Mouse (Mus musculus) left cerebral cortex, adult 11 months (tissue): ENCODE measurements around the gene Ube2d1.

Experiments used
- DNase-seq: peaks from one replicate; pipeline ENCODE4 v3.0.0; 2022; ENCODE audit warnings: low spot score

Ube2d1 gene

GRCm38 (mm10) chr10:71285126-71285580 lies at the start of gene Ube2d1:
Gene Ube2d1 (minus strand): TSS chr10:71285262.
- peak; percentile 84 for DNase-seq

- no peak for DNase-seq
Measured at GRCm38 (mm10) chr10:71332859-71333258, 47.8 kb upstream of the Ube2d1 start.

DNA sequence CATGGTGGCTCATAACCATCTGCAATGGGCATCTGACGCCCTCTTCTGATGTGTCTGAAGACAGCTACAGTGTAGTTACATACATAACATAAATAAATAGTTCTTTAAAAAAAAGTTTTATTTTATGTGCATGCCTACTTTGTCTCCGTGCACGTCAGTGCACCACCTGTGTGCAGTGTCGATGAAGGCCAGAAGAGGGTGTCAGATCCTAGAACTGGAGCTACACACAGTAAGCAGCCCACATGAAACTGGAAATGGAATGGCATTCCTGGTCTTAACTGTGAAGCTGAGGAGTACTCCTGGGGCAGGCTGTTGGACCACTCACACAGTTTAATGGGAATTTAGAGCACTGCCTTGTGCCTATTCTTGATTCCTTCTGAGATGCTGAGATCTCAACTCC lies 47.3 kb upstream of the Ube2d1 start:
- no peak for DNase-seq

- no peak for DNase-seq
Measured at GRCm38 (mm10) chr10:71331908-71332307, 46.8 kb upstream of the Ube2d1 start.

- no peak for DNase-seq
Measured at GRCm38 (mm10) chr10:71330070-71330469, 45.0 kb upstream of the Ube2d1 start.

DNA sequence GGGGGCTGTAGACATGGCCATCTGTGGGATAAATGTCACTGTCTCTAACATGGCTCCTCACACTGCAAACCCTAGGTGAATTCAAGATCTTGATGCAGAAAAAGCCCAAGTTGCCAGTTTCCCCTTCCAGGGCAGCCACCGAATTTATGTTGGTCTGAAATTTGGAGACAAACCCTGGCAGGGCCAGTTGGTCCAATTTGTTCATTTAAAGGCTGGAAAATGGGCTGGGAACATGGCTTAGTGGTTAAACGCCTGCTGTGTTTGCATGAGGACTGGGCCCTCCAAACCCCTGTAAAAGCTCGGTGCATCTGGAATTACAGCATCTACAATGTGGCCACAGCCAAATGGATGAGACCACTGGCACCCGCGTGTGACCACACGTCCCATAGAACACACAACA lies 44.2 kb upstream of the Ube2d1 start:
- no peak for DNase-seq

- DNase-seq, result no peak
Measured at GRCm38 (mm10) chr10:71328870-71329269, 43.8 kb upstream of the Ube2d1 start.

DNA sequence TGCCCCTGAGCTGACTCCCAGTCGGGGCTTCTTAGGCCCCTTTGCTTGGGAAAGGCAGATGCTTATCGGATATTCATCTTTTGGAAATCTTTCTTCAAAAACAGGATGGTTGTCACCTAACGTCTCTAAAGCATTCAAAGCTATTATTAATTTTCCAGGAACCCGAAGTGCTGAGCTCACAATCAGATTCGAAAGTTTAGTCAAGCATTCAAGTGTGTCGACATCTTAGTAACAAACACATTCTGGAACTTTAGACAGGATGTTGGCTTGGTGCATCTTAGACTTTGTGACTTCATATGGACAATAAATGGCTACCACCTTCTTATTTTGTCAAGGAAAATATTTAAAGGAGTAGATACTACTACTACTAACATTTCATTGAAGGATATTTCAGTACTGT lies 43.3 kb upstream of the Ube2d1 start:
- DNase-seq, result no peak

DNA sequence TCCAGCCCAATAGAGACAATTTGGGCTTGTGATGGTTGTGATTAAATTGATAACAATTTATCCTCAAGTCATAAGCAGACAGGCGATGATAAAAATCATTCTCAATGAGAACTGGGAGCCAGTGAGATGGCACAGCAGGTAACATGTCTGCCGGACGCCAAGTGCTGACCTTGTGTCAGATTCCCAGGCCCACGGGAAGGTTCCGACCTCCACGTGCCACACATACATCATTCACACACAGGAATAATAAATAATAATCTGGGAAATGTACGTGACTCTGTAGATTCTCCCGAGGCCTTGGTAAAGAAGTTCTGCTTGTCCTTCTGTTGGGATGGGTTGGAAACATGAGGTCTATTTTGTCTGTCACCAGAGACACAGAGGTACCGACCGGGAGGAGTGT lies 42.3 kb upstream of the Ube2d1 start:
- no peak for DNase-seq

GRCm38 (mm10) chr10:71326789-71327188 lies 41.7 kb upstream of the Ube2d1 start:
- DNase-seq, result peak; percentile 37

GRCm38 (mm10) chr10:71326123-71326522 lies 41.1 kb upstream of the Ube2d1 start:
- no peak for DNase-seq

- DNase-seq, result no peak
Measured at GRCm38 (mm10) chr10:71323669-71324068, 38.6 kb upstream of the Ube2d1 start.

DNA sequence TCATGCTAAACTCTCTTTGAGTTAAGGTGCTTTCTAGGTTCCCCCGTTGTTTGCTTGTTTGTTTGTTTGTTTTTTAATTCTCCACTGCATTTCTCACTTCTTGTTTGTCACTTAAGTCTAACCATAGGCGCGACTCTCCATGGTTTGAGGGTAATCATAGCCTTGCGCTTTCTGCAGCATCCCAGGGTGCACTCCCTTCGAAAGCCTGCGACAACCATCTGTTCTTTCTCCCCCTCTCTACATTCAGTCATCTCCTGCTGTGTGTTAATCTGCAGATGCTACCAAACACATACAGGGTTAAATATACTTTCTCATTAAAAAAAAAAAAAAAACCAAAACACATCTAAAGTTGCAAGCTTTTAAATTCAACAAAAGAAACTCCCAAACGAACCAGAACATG lies 31.4 kb upstream of the Ube2d1 start:
- DNase-seq, result no peak

GRCm38 (mm10) chr10:71316056-71316455 lies 31.0 kb upstream of the Ube2d1 start:
- DNase-seq, result no peak

DNA sequence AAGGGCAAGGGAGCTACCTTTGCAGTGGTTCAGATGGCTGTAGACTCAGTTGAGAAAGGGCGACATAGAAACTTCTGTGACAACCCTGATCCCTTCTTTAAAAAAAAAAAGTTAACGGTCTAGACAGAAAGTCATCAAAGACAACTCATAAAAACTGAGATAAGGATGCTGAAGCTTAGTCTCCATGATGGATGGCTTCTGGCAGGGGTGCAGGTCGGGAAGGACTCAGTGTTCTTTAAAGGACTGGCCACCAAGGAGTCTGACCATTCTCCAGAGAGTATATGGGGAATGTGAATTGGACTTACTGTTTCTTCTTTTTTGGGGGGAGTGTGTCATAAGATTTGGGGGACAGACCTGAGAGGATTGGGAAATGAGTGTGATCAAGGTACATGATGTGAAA lies 29.5 kb upstream of the Ube2d1 start:
- no peak for DNase-seq

DNA sequence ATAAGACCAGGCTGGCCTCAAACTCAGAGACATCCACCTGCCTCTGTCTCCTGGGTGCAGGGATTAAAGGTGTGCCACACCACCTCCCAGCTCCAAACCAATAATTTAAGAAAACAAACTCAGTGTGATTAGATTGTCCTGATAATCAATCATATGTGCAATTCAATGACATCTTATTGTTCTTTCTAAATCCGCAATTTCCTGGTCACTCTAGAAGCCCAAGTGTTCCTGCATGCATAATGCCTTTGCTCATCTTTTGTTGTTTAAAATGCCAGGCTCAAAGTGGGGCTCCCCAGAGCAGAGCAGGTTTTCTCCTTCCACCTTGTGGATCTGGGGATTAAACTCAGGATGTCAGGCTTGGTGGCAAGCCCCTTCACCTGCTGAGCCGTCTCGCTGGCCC lies 25.2 kb upstream of the Ube2d1 start:
- no peak for DNase-seq

- no peak for DNase-seq
Measured at GRCm38 (mm10) chr10:71308199-71308598, 23.1 kb upstream of the Ube2d1 start.

DNA sequence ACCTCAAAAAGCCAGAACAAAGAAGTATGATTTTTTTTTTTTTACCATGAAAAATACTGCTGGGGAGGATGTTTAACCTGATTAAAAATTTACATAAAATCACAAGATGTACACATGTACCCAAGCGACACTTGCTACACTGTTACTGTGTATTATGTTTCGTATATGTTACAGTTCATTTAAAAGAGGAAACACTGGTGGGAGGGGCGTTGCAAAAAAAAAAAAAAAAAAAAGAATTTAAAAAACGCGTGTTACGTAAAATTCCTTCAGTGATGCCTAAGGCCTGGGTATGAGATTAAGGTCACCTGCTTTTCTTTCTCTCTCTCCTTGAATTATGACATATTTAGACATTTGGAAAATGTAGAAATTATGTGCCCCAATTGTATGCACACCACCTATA lies 21.7 kb upstream of the Ube2d1 start:
- no peak for DNase-seq

GRCm38 (mm10) chr10:71306190-71306589 lies 21.1 kb upstream of the Ube2d1 start:
- no peak for DNase-seq

- no peak for DNase-seq
Measured at GRCm38 (mm10) chr10:71302490-71302889, 17.4 kb upstream of the Ube2d1 start.

DNA sequence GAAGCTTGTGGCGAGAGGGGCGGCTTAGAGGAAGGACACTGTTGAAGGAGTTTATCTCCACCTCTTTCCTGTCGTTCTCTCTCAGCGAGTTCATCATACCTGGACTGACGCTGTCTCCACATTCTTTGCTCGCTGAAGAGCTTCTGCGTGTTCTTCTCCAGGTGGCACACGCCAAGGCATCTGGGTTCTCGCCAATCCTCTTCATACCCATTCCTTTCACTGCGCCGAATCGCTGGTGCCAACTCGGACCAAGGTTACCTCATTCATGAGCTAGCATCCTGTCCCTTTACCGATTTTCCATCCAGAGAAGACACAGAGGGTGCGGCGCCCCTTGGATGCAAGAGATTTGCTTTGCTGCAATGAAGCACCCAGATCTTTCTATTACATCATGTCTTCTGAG lies 15.1 kb upstream of the Ube2d1 start:
- DNase-seq, result no peak

DNA sequence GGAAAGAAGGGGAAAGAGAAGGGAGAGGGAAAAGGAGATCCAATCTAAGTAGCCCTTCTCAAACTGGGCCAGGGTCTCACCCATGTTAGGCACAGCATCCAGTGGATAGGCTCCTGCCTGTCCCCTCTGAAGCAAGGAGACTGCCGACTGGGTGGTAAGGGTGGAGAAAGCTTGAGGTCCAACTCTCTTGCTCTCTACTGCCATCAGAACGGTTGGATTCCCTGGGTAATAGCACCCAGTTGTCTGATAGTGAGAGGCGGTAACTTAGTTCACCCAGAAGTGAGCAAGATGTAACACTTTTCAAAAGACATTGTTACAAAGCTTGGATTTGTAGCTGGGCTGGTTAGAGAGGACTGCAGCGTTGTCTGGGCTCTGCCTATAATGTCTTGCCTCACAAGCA lies 8.2 kb upstream of the Ube2d1 start:
- no peak for DNase-seq

- no peak for DNase-seq
Measured at GRCm38 (mm10) chr10:71292254-71292653, 7.2 kb upstream of the Ube2d1 start.

- DNase-seq, result no peak
Measured at GRCm38 (mm10) chr10:71291801-71292200, 6.7 kb upstream of the Ube2d1 start.

DNA sequence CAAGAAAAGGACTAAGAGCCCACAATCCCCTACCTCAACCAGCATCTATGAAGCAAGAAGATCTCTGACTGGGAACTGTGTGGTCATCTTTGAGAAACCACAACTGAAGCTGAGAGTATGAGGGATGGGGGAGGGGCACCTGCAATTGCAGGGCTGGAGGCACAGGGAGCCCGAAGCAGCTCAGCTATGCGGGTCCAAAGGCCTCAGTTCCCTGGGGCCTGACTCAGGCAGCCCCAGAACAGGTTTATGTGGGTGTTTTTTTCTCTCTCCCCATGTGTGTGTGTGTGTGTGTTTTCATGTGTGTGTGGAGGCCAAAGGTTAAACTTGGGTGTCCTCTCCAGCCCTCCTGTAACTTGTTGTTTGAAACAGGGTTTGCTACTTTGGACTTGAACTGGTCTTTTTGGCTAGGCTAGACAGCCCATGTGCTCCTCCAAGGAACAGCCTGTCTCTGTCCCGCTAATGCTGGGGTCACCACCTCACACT lies 6.2 kb upstream of the Ube2d1 start:
- DNase-seq, result no peak
